Mouse (Mus musculus): ENCODE results near the gene Hist1h1d. TPM values are rescaled to one million over a fixed set of nuclear protein-coding genes. Genes with fewer than 3 reads are reported as not detected.
A peak's percentile ranks its signal among the peaks of the same experiment; 100 is the strongest.
"Not testable (repeated sequence)": the region's sequence is repeated elsewhere in the genome, so short reads cannot be mapped to it uniquely, and the experiment has no call there.

Hist1h1d gene
- polyA plus RNA-seq, 1 experiment from 2014 or later, result 0.15 TPM

DNA sequence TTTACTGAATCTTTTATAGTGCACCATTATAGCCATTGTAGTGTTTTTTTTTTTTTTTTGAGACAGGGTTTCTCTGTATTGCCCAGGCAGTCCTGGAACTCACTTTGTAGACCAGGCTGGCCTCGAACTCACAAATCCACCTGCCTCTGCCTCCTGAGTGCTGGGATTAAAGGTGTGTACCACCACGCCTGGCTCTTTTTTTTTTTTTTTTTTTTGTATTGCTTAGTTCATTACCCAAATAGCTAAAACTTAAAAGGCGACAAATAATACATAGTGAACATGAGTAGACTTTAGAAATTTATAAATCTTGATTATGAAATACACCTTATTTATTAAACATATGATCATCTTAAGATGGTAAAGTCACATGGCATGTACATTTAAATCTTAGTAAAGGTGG is 11.6 kb upstream of the Hist1h1d start:
- Histone ChIP-seq H3K4me2 (no peak overlapping the region), H3K27me3 (replicated peaks) (no peaks in the 10 kb centered on the region), H3K4me3 (no peak overlapping the region), H3K9ac (no peak overlapping the region), H3K9me3 (no peaks in the 10 kb centered on the region), H3K27ac (no peak overlapping the region), H3K4me1 (peaks cover 5% of the 10 kb centered on the region), H3K36me3 (replicated peaks) (no peaks in the 10 kb centered on the region)
- 88% methylated on average over 3 of the region's 3 CpGs for WGBS
- no peak for ATAC-seq (replicated peaks)

DNA sequence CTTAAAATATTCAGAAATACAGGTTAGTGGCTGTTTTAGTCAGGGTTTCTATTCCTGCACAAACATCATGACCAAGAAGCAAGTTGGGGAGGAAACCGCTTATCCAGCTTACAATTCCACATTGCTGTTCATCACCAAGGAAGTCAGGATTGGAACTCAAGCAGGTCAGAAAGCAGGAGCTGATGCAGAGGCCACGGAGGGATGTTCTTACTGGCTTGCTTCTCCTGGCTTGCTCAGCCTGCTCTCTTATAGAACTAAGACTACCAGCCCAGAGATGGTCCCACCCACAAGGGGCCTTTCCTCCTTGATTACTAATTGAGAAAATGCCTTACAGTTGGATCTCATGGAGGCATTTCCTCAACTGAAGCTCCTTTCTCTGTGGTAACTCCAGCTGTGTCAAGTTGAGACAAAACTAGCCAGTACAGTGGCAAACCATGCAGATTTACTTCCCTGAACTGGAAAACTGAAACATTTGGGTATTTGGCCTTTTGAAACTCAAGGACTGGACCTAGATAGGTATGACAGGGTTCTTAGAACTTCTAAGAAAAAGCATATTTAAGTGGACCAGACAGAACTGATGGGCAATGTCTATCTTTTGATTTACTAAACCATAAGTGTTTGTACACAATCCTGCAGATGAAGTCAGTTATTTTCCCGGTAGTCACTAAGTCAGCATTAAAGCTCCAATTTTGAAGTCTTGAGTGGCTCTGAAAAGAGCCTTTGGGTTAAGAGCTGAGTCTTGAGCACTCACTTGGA is 10.7 kb upstream of the Hist1h1d start:
- WGBS, result 5% methylated on average over 3 of the region's 3 CpGs
- peak overlapping the region; percentile 72; the same call in 1 of the 2 replicates for H3K27ac ChIP-seq
- not testable (repeated sequence) for H3K27me3 ChIP-seq (replicated peaks)

DNA sequence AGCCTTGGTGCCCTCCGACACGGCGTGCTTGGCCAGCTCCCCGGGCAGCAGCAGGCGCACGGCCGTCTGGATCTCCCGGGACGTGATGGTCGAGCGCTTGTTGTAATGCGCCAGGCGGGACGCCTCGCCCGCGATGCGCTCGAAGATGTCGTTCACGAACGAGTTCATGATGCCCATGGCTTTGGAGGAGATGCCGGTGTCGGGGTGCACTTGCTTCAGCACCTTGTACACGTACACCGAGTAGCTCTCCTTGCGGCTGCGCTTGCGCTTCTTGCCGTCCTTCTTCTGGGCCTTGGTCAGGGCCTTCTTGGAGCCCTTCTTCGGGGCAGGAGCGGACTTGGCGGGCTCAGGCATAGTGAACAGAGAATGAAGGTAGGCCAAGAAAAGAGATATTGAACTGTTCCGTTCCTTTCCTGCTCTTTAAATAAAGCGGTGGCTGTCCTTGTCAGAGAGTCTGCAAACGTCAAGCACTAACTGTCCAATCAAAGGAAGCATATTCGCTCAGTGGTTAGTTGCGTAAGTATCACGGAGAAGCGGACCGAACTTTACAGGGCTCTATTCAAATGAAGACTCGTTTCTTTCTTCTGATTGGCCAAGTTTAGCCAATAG is 10.0 kb upstream of the Hist1h1d start, which contains the start of gene Hist1h2bh:
Gene Hist1h2bh, minus strand, starts transcription at position 394 of the 609 bp plus-strand sequence.
- peak; percentile 88 for ATAC-seq (replicated peaks)
- H3K27me3 ChIP-seq (replicated peaks); H3K36me3 ChIP-seq (replicated peaks); H3K4me1 ChIP-seq; H3K9me3 ChIP-seq: not testable (repeated sequence)
- under 1% methylated on average over 32 of the region's 42 CpGs for WGBS
- Histone ChIP-seq H3K27ac (peak within 1 kb of the TSS; percentile 91), H3K4me2 (peak within 1 kb of the TSS; percentile 86), H3K9ac (peak within 1 kb of the TSS; percentile 58), H3K4me3 (peak within 1 kb of the TSS; percentile 52)

More for the DNA sequence above, 10.7 kb upstream of the Hist1h1d start:
- H3K4me1 ChIP-seq; ATAC-seq (replicated peaks); H3K36me3 ChIP-seq (replicated peaks); H3K9me3 ChIP-seq: not testable (repeated sequence)
- peak overlapping the region; percentile 41 for H3K9ac ChIP-seq
- H3K4me3 ChIP-seq, result peak overlapping the region; percentile 45
- H3K4me2 ChIP-seq, result peak overlapping the region; percentile 86

DNA sequence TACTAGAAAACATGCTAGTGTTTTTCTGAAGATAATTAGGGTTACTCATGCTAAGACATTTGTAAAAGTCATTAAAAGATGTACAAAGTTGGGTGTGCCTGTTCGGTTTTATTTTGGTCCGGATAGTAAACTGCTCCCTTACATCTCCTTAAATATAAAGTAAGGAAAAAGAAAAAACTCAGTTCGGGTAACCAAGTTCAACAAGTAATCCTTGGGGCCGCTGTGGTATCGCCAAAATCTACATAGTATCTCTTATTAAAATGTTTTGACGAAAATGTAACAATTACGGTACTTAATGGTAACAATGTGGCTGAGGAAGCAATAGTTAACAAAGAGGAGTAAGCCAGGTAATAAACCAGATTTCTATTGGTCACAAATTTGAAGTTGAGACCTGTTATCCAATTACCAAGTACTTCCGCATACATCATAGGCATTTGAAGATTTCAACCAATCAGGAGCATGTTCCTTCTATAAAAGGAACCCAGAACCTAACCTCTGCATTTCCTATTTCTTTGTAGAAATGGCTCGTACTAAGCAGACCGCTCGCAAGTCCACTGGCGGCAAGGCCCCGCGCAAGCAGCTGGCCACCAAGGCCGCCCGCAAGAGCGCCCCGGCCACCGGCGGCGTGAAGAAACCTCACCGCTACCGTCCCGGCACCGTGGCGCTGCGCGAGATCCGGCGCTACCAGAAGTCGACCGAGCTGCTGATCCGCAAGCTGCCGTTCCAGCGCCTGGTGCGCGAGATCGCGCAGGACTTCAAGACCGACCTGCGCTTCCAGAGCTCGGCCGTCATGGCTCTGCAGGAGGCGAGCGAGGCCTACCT is 8.9 kb upstream of the Hist1h1d start, which contains the start of gene Hist1h3f:
Gene Hist1h3f, plus strand, starts transcription at position 88 of the 822 bp plus-strand sequence.
- H3K36me3 ChIP-seq (replicated peaks), result no peaks in the 10 kb centered on the region
- peak within 1 kb of the TSS; percentile 86 for H3K4me2 ChIP-seq
- peaks cover 5% of the 10 kb centered on the region for H3K4me1 ChIP-seq
- H3K27ac ChIP-seq, result peak within 1 kb of the TSS; percentile 91
- peak; percentile 97 for ATAC-seq (replicated peaks)
- H3K9me3 ChIP-seq, result no peaks in the 10 kb centered on the region
- peak within 1 kb of the TSS; percentile 52 for H3K4me3 ChIP-seq
- WGBS, result 1% methylated on average over 31 of the region's 45 CpGs
- no peaks in the 10 kb centered on the region for H3K27me3 ChIP-seq (replicated peaks)
- H3K9ac ChIP-seq, result peak within 1 kb of the TSS; percentile 58

DNA sequence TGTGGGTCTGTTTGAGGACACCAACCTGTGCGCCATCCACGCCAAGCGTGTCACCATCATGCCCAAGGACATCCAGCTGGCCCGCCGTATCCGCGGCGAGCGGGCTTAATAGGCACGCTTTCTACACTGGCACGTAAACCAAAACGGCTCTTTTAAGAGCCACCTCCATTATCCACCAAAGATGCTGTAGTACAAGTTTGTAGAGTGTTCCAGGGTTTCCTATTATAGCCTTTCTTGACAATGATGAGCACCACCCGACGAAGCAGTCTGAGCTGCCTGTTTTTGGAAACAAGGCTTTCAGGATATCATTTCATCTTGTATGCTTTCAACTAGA is 8.3 kb upstream of the Hist1h1d start:
- H3K27me3 ChIP-seq (replicated peaks); H3K9me3 ChIP-seq; H3K36me3 ChIP-seq (replicated peaks); H3K4me1 ChIP-seq: not testable (repeated sequence)
- Histone ChIP-seq H3K27ac (peak overlapping the region; percentile 91), H3K9ac (0 out of 2 replicates have a peak overlapping the region, but pooled peaks have one; percentile 37), H3K4me3 (peak overlapping the region; percentile 52), H3K4me2 (peak overlapping the region; percentile 86)
- peak; percentile 56 for ATAC-seq (replicated peaks)
- 0% methylated on average over 14 of the region's 14 CpGs for WGBS

DNA sequence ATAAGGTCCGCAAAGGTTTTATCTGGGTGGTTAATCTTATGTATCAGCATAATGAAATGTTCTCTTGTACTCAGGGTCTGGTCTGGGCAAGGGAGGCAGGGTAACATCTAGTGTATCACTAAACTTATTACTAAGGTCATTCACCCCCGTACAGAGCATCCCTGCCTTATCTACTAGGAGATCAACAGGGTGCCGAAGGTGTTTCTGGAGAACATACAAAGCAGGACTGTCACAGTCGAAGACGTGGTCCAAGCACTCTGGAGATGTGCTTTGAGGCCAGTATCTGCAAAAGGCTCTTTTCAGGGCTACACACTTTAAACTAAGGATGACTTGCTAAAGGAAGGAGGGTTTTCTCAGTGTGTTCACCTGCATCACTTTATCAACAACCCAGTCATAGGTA is 6.4 kb upstream of the Hist1h1d start:
- WGBS, result 85% methylated on average over 5 of the region's 5 CpGs
- ATAC-seq (replicated peaks), result no peak
- H3K27ac ChIP-seq, result no peak overlapping the region

DNA sequence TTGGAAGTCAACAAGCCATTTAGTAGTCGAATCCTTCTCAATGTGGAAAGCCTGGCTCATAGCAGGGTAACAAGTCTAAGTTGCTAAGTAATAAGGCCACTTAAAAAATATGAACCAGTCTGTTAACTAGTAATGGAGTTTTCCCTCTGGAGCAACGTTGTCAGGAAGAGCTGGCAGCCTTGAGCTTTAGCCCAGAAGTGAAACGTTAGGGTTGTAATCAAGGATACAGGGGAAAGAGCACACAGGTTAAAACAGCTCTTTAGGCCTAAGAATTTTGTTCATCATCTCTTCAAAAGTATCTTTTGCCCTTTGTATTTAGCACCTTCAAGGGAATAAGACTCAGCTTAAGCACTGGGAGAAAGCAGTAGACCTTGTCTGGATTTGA is 2.3 kb upstream of the Hist1h1d start:
- no peaks in the 10 kb centered on the region for H3K27me3 ChIP-seq (replicated peaks)
- peak overlapping the region; percentile 55 for H3K9ac ChIP-seq
- H3K4me3 ChIP-seq, result peak overlapping the region; percentile 42
- peaks cover 28% of the 10 kb centered on the region for H3K4me1 ChIP-seq
- H3K4me2 ChIP-seq, result peak overlapping the region; percentile 62
- peak overlapping the region; percentile 81 for H3K27ac ChIP-seq
- no peaks in the 10 kb centered on the region for H3K36me3 ChIP-seq (replicated peaks)
- no peak for ATAC-seq (replicated peaks)
- H3K9me3 ChIP-seq, result no peaks in the 10 kb centered on the region
- 9% methylated on average over 3 of the region's 3 CpGs for whole genome bisulfite sequencing

More for the DNA sequence above, 6.4 kb upstream of the Hist1h1d start:
- Histone ChIP-seq H3K9ac (no peak overlapping the region), H3K4me1 (peaks cover 13% of the 10 kb centered on the region), H3K36me3 (replicated peaks) (no peaks in the 10 kb centered on the region), H3K27me3 (replicated peaks) (no peaks in the 10 kb centered on the region), H3K4me3 (no peak overlapping the region), H3K9me3 (no peaks in the 10 kb centered on the region), H3K4me2 (no peak overlapping the region)

DNA sequence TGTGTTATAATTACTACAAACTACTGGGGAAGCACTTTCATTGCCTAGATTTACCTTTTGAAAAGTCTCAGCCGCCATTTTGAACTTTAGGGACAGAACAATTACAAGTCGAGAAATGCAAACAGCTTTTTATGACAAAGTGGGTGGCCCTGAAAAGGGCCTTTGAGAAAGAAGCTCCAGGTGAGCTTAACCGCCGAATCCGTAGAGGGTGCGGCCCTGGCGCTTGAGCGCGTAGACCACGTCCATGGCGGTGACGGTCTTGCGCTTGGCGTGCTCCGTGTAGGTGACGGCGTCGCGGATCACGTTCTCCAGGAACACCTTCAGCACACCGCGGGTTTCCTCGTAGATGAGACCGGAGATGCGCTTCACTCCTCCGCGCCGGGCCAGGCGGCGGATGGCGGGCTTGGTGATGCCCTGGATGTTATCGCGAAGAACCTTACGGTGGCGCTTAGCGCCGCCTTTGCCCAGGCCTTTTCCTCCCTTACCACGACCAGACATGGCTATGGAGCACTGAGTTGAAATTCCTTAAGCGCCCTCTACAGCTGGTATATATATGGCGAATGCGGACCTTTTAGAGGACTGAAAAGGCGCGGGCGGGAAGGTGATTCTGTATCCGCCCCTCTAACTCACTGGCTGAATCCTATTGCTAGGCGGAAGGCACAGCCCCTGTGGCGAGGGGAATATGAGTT is 1.8 kb upstream of the Hist1h1d start, which contains the start of gene Hist1h4f:
Gene Hist1h4f, minus strand, starts transcription at position 503 of the 689 bp plus-strand sequence.
- peak within 1 kb of the TSS; percentile 55 for H3K9ac ChIP-seq
- H3K9me3 ChIP-seq; H3K27me3 ChIP-seq (replicated peaks); H3K36me3 ChIP-seq (replicated peaks): not testable (repeated sequence)
- peak; percentile 91 for ATAC-seq (replicated peaks)
- H3K4me2 ChIP-seq, result peak within 1 kb of the TSS; percentile 62
- peak within 1 kb of the TSS; percentile 81 for H3K27ac ChIP-seq
- peaks cover 28% of the 10 kb centered on the region for H3K4me1 ChIP-seq
- H3K4me3 ChIP-seq, result peak within 1 kb of the TSS; percentile 42
- under 1% methylated on average over 47 of the region's 47 CpGs for WGBS

DNA sequence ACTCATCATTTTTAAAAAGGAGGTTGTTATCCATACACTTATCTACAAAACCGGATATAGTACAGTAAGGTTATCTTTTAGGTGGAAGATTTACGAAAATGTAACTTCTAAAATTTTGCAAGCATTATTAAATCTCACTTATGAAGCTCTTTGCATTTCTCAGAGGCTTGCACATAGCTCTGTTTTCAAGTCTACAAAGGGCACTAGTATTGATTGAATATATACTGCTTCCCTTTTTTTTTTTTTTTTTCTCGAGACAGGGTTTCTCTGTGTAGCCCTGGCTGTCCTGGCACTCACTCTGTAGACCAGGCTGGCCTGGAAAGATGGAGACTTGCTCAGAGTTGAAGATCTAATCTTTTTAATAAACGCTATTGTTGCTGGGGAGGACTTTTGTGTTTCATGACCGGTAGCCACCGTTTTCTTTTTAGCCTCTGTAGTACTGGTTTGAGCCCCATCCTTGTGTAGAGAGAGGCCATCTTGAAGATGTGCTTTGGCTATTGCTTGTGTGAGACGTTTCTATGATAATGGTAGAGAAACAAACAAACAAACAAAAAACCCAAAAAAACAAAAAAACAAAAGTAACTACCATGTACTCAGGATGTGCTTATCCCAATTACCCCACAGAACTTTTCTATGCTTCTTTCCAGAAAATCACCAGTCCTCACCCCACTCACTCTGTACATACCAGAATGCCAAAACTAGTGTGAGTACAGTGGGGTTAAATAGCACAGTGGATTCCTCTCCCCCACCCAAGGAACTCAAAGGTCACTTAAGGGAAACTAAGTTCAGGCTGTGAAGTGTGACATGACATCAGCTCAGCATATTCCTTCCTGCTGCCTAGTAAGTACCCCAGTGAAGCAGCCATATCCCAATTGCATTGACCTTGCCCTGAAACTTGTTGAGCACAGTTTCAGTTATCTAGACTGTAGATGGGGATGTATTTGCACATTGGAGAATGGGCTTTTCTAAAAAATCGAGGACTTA is 839 bp upstream of the Hist1h1d start:
- peak overlapping the region; percentile 81 for H3K27ac ChIP-seq
- no peaks in the 10 kb centered on the region for H3K27me3 ChIP-seq (replicated peaks)
- H3K36me3 ChIP-seq (replicated peaks), result no peaks in the 10 kb centered on the region
- H3K9me3 ChIP-seq, result no peaks in the 10 kb centered on the region
- peak overlapping the region; percentile 42 for H3K4me3 ChIP-seq
- peaks cover 34% of the 10 kb centered on the region for H3K4me1 ChIP-seq
- WGBS, result 51% methylated on average over 8 of the region's 8 CpGs
- peak overlapping the region; percentile 62 for H3K4me2 ChIP-seq
- H3K9ac ChIP-seq, result no peak overlapping the region
- no peak for ATAC-seq (replicated peaks)

DNA sequence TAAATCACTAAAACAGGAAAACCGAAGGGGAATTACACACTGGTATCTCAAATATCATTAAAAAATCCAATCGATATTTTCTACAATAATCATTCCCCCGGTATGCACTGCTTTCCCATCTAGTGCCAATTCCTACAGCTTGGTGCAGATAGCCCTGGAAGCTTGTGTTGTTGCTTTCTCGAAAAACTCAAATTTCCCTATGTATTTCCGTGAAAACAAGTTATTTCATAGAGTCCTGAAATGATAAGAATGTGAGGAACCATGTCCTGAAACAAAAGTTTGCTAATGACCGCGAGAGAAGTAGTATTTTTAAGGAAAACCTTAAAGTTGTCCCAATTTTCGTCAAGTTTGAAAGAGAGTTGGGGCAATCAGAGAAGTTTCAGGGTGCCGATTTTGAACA is 1.3 kb downstream of the Hist1h1d start:
- peak overlapping the region; percentile 53; the same call in 1 of the 2 replicates for H3K9ac ChIP-seq

More for the DNA sequence above, 1.3 kb downstream of the Hist1h1d start:
- WGBS, result 25% methylated on average over 9 of the region's 9 CpGs
- peak overlapping the region; percentile 51 for H3K4me3 ChIP-seq
- H3K9me3 ChIP-seq, result no peaks in the 10 kb centered on the region
- ATAC-seq (replicated peaks), result no peak
- peak overlapping the region; percentile 85 for H3K27ac ChIP-seq
- H3K27me3 ChIP-seq (replicated peaks), result no peaks in the 10 kb centered on the region
- H3K36me3 ChIP-seq (replicated peaks), result no peaks in the 10 kb centered on the region
- H3K4me1 ChIP-seq, result peaks cover 34% of the 10 kb centered on the region
- H3K4me2 ChIP-seq, result peak overlapping the region; percentile 99

All from midbrain, embryonic 15.5 days (tissue).